Comparison of ENCODE assay signal across 15 mouse cellular contexts in the genomic region with DNA sequence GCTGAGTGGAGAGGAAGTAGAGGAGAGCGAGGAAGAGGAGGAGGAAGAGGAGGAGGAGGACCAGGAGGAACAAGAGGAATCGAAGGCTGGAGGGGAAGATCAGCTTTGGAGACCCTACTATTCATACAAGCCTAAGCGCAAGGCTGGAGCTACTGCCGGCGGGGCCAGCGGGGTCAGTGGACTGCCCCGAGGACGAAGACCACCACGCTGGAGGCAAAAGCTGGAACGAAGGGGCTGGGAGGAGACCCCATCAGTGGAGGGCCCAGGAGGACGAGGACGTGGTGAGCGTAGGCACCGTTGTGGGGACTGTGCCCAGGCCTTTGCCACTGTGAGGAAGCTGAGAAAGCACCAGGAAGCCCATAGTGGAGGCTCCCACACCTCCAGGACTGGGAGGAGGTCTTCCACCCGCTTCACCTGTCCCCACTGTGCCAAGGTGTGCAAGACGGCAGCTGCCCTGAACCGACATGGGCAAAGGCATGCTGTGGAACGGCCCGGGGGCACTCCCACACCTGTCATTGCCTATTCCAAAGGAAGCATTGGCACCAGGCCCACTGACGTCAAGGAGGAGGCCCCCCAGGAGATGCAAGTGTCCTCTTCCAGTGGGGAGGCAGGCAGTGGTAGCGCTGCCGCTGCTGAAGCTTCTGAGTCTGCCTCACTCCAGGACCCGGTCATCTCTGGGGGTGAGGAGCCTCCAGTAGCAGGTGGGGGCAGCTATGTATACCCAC. TPM values are rescaled to one million over a fixed set of nuclear protein-coding genes. Genes with fewer than 3 reads are reported as not detected.
DNase-seq lines count a peak whose midpoint lies in the region; ATAC-seq and TF ChIP-seq lines count a peak whose summit lies in the region.
"Had no signal": no experiment of that assay in that cellular context is flagged by ENCODE, and none has a peak within 500 bp of the region (broad histone marks: within the 10 kb centered on the region; RNA-seq: fewer than 3 reads in every experiment).

No protein-coding gene starts in this region.

- H3K27me3 ChIP-seq in forebrain, embryonic 10.5 days (ENCODE audit: poor library complexity, severe bottlenecking): peaks cover 51% of the 10 kb centered on the region
- no peaks in the 10 kb centered on the region for H3K27me3 ChIP-seq in forebrain, embryonic 11.5 days (ENCODE audit: control insufficient read depth, insufficient read depth, low read length)
- no peaks in the 10 kb centered on the region for H3K27me3 ChIP-seq in kidney, postnatal 0 days (ENCODE audit: insufficient read depth, low read length)
- H3K27me3 ChIP-seq in embryonic facial prominence, embryonic 12.5 days: peaks cover 45% of the 10 kb centered on the region
- H3K27me3 ChIP-seq: midbrain, embryonic 15.5 days had no signal

- WGBS in forebrain, embryonic 10.5 days: 70% methylated on average over 23 of the region's 23 CpGs
- WGBS in forebrain, embryonic 11.5 days: 73% methylated on average over 23 of the region's 23 CpGs
- WGBS in kidney, postnatal 0 days: 58% methylated on average over 22 of the region's 23 CpGs
- 65% methylated on average over 23 of the region's 23 CpGs for WGBS in embryonic facial prominence, embryonic 12.5 days

- H3K27ac ChIP-seq in forebrain, embryonic 10.5 days: 0 out of 2 replicates have a peak overlapping the region, but pooled peaks have one; percentile 44
- no peak overlapping the region for H3K27ac ChIP-seq in forebrain, embryonic 11.5 days (ENCODE audit: low read depth, low read length)
- no peak overlapping the region for H3K27ac ChIP-seq in kidney, postnatal 0 days
- H3K27ac ChIP-seq in embryonic facial prominence, embryonic 12.5 days: no peak overlapping the region
- H3K27ac ChIP-seq: gastrocnemius, adult 2 months; liver, embryonic 13.5 days; midbrain, embryonic 15.5 days; neural tube, embryonic 13.5 days had no signal

- TF ChIP-seq CTCF in kidney, postnatal 0 days (IDR thresholded peaks at IDR 0.05; ENCODE audit: low read depth): no peak

- no peak overlapping the region for H3K9ac ChIP-seq in forebrain, embryonic 11.5 days (ENCODE audit: low read length)
- H3K9ac ChIP-seq in kidney, postnatal 0 days (ENCODE audit: low read depth, low read length): no peak overlapping the region
- H3K9ac ChIP-seq in embryonic facial prominence, embryonic 12.5 days: no peak overlapping the region
- H3K9ac ChIP-seq: liver, embryonic 13.5 days; midbrain, embryonic 15.5 days; neural tube, embryonic 13.5 days had no signal

- H3K4me2 ChIP-seq in forebrain, embryonic 11.5 days (ENCODE audit: low read depth, low read length, severe bottlenecking): no peak overlapping the region
- H3K4me2 ChIP-seq in kidney, postnatal 0 days (ENCODE audit: low read length): 0 out of 2 replicates have a peak overlapping the region, but pooled peaks have one; percentile 15
- H3K4me2 ChIP-seq in embryonic facial prominence, embryonic 12.5 days (replicated peaks): no peak overlapping the region
- H3K4me2 ChIP-seq: liver, embryonic 13.5 days; midbrain, embryonic 15.5 days; neural tube, embryonic 13.5 days had no signal

- no peaks in the 10 kb centered on the region for H3K36me3 ChIP-seq in forebrain, embryonic 10.5 days (replicated peaks)
- H3K36me3 ChIP-seq in forebrain, embryonic 11.5 days (ENCODE audit: control insufficient read depth, insufficient read depth, low read length): no peaks in the 10 kb centered on the region
- H3K36me3 ChIP-seq in kidney, postnatal 0 days (ENCODE audit: insufficient read depth, low read length): no peaks in the 10 kb centered on the region
- H3K36me3 ChIP-seq in embryonic facial prominence, embryonic 12.5 days: peaks cover 13% of the 10 kb centered on the region

- no peaks in the 10 kb centered on the region for H3K9me3 ChIP-seq in forebrain, embryonic 10.5 days
- H3K9me3 ChIP-seq in forebrain, embryonic 11.5 days (ENCODE audit: control insufficient read depth, low read length): no peaks in the 10 kb centered on the region
- no peaks in the 10 kb centered on the region for H3K9me3 ChIP-seq in kidney, postnatal 0 days (replicated peaks; ENCODE audit: low read length)
- no peaks in the 10 kb centered on the region for H3K9me3 ChIP-seq in embryonic facial prominence, embryonic 12.5 days
- H3K9me3 ChIP-seq: liver, embryonic 13.5 days; midbrain, embryonic 15.5 days; neural tube, embryonic 13.5 days had no signal

- no peak for ATAC-seq in forebrain, embryonic 11.5 days (replicated peaks; ENCODE audit: low FRiP score)
- no peak for ATAC-seq in kidney, postnatal 0 days (replicated peaks; ENCODE audit: low FRiP score, low read depth)
- peak; percentile 12; the same call in 1 of the 2 replicates for ATAC-seq in embryonic facial prominence, embryonic 12.5 days (ENCODE audit: insufficient number of reproducible peaks, insufficient read depth, low FRiP score, low TSS enrichment)
- no peak for ATAC-seq in CD4-positive, CD25-positive, alpha-beta regulatory T cell, adult 4 months
- ATAC-seq: midbrain, embryonic 15.5 days had no signal

- H3K4me1 ChIP-seq in forebrain, embryonic 10.5 days: peaks cover 31% of the 10 kb centered on the region
- H3K4me1 ChIP-seq in forebrain, embryonic 11.5 days (replicated peaks; ENCODE audit: control insufficient read depth, insufficient read depth, low read length): no peaks in the 10 kb centered on the region
- H3K4me1 ChIP-seq in kidney, postnatal 0 days (replicated peaks; ENCODE audit: insufficient read depth, low read length): peaks cover 11% of the 10 kb centered on the region
- peaks cover 12% of the 10 kb centered on the region for H3K4me1 ChIP-seq in embryonic facial prominence, embryonic 12.5 days
- H3K4me1 ChIP-seq: liver, embryonic 13.5 days; midbrain, embryonic 15.5 days; neural tube, embryonic 13.5 days had no signal

- no peak for DNase-seq in forebrain, embryonic 10.5 days (ENCODE audit: extremely low spot score, low spot score)
- DNase-seq in forebrain, embryonic 11.5 days (ENCODE audit: low spot score): no peak
- no peak for DNase-seq in kidney, postnatal 0 days (ENCODE audit: low spot score)
- no peak for DNase-seq in kidney, adult 9 months
- DNase-seq in brain, adult 2 months (ENCODE audit: low read depth, low spot score): peak; percentile 42
- DNase-seq in ovary, postnatal 10 days (ENCODE audit: low spot score): no peak
- DNase-seq: adrenal gland, postnatal 25 days; B cell, adult 2 months; gastrocnemius, adult 2 months; liver, embryonic 13.5 days had no signal

- 0 out of 2 replicates have a peak overlapping the region, but pooled peaks have one; percentile 5 for H3K4me3 ChIP-seq in forebrain, embryonic 10.5 days
- no peak overlapping the region for H3K4me3 ChIP-seq in forebrain, embryonic 11.5 days (ENCODE audit: low read depth, low read length)
- no peak overlapping the region for H3K4me3 ChIP-seq in kidney, postnatal 0 days (replicated peaks; ENCODE audit: low read depth, low read length)
- H3K4me3 ChIP-seq in embryonic facial prominence, embryonic 12.5 days: no peak overlapping the region
- H3K4me3 ChIP-seq: gastrocnemius, adult 2 months; liver, embryonic 13.5 days; midbrain, embryonic 15.5 days; neural tube, embryonic 13.5 days had no signal

RNA-seq across cellular contexts. Expression of a gene that starts 12.7 kb away (rescaled TPM):
- polyA plus RNA-seq in forebrain, embryonic 10.5 days (2016; fragmentation: Nextera tagmentation; extraction: Ambion mirVana): 0.46 and 0.77 TPM in 2 replicates
- polyA plus RNA-seq in forebrain, embryonic 11.5 days (2014; fragmentation: Nextera tagmentation; extraction: Ambion mirVana): 1.1 and 1.4 TPM in 2 replicates
- 2.7 and 3.3 TPM in 2 replicates for polyA plus RNA-seq in kidney, postnatal 0 days (2015; fragmentation: Nextera tagmentation; extraction: Ambion mirVana)
- 2.1 and 2.4 TPM in 2 replicates for polyA plus RNA-seq in embryonic facial prominence, embryonic 12.5 days (2016; fragmentation: Nextera tagmentation; extraction: Ambion mirVana)
- polyA plus RNA-seq in CD4-positive, CD25-positive, alpha-beta regulatory T cell, adult 4 months (2017; shearing (Covaris generic)): 10 to 100 TPM; 11.2 to 11.8 TPM

RNA-seq across cellular contexts. Expression of a gene that starts 16.7 kb away (rescaled TPM):
- 0.14 TPM in 1 of 2 replicates, not detected in the other for polyA plus RNA-seq in forebrain, embryonic 10.5 days (2016; fragmentation: Nextera tagmentation; extraction: Ambion mirVana)
- not detected in 2 replicates for polyA plus RNA-seq in forebrain, embryonic 11.5 days (2014; fragmentation: Nextera tagmentation; extraction: Ambion mirVana)
- 0.17 TPM in 1 of 2 replicates, not detected in the other for polyA plus RNA-seq in kidney, postnatal 0 days (2015; fragmentation: Nextera tagmentation; extraction: Ambion mirVana)
- not detected in 2 replicates for polyA plus RNA-seq in embryonic facial prominence, embryonic 12.5 days (2016; fragmentation: Nextera tagmentation; extraction: Ambion mirVana)
- not detected for polyA plus RNA-seq in CD4-positive, CD25-positive, alpha-beta regulatory T cell, adult 4 months (2017; shearing (Covaris generic))
- polyA plus RNA-seq: liver, embryonic 13.5 days; thymus, postnatal 0 days had no signal

RNA-seq across cellular contexts. Expression of a gene that starts 17.3 kb away (rescaled TPM):
- 1.0 and 1.5 TPM in 2 replicates for polyA plus RNA-seq in forebrain, embryonic 10.5 days (2016; fragmentation: Nextera tagmentation; extraction: Ambion mirVana)
- polyA plus RNA-seq in forebrain, embryonic 11.5 days (2014; fragmentation: Nextera tagmentation; extraction: Ambion mirVana): 0.73 and 1.1 TPM in 2 replicates
- 12.0 and 12.1 TPM in 2 replicates for polyA plus RNA-seq in kidney, postnatal 0 days (2015; fragmentation: Nextera tagmentation; extraction: Ambion mirVana)
- polyA plus RNA-seq in embryonic facial prominence, embryonic 12.5 days (2016; fragmentation: Nextera tagmentation; extraction: Ambion mirVana): 11.1 and 11.9 TPM in 2 replicates
- 1 to 10 TPM; 2.9 to 4.5 TPM for polyA plus RNA-seq in CD4-positive, CD25-positive, alpha-beta regulatory T cell, adult 4 months (2017; shearing (Covaris generic))

RNA-seq across cellular contexts. Expression of a gene that starts 20.0 kb away (rescaled TPM):
- polyA plus RNA-seq in forebrain, embryonic 10.5 days (2016; fragmentation: Nextera tagmentation; extraction: Ambion mirVana): 32.9 and 34.5 TPM in 2 replicates
- 61.2 and 65.7 TPM in 2 replicates for polyA plus RNA-seq in forebrain, embryonic 11.5 days (2014; fragmentation: Nextera tagmentation; extraction: Ambion mirVana)
- 19.0 and 21.0 TPM in 2 replicates for polyA plus RNA-seq in kidney, postnatal 0 days (2015; fragmentation: Nextera tagmentation; extraction: Ambion mirVana)
- 27.9 and 32.7 TPM in 2 replicates for polyA plus RNA-seq in embryonic facial prominence, embryonic 12.5 days (2016; fragmentation: Nextera tagmentation; extraction: Ambion mirVana)
- 10 to 100 TPM; 25.6 to 36.0 TPM for polyA plus RNA-seq in CD4-positive, CD25-positive, alpha-beta regulatory T cell, adult 4 months (2017; shearing (Covaris generic))

RNA-seq across cellular contexts. Expression of a gene that starts 23.2 kb away (rescaled TPM):
- 0.73 TPM in 2 replicates for polyA plus RNA-seq in forebrain, embryonic 10.5 days (2016; fragmentation: Nextera tagmentation; extraction: Ambion mirVana)
- polyA plus RNA-seq in forebrain, embryonic 11.5 days (2014; fragmentation: Nextera tagmentation; extraction: Ambion mirVana): 1.3 and 1.7 TPM in 2 replicates
- polyA plus RNA-seq in kidney, postnatal 0 days (2015; fragmentation: Nextera tagmentation; extraction: Ambion mirVana): 0.63 and 0.98 TPM in 2 replicates
- 1.7 and 2.2 TPM in 2 replicates for polyA plus RNA-seq in embryonic facial prominence, embryonic 12.5 days (2016; fragmentation: Nextera tagmentation; extraction: Ambion mirVana)
- not detected for polyA plus RNA-seq in CD4-positive, CD25-positive, alpha-beta regulatory T cell, adult 4 months (2017; shearing (Covaris generic))
